Mouse (Mus musculus): Measurements from ENCODE around the gene Mgst3.

Mgst3 gene

DNA sequence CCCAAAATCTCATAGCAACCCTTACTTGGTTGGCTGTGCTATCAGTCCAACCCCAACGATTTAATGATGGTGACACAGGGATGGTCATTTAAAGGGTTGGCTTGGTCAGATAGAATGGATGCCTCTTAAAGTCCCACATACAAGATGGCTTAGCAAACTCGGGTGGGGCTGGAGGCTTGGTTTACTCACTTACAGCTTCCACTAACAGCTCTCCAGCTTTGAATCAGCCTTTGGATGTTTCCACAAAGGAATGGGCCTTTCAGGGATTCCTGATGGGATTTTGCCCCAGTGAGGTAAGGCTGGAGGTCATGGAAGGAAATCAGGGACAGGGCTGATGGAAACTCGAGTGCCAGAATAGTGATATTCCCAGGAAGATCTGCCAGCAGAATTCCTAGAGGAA, 5.8 kb downstream of the Mgst3 start:
- no peak for DNase-seq (ENCODE audit: low spot score)

DNA sequence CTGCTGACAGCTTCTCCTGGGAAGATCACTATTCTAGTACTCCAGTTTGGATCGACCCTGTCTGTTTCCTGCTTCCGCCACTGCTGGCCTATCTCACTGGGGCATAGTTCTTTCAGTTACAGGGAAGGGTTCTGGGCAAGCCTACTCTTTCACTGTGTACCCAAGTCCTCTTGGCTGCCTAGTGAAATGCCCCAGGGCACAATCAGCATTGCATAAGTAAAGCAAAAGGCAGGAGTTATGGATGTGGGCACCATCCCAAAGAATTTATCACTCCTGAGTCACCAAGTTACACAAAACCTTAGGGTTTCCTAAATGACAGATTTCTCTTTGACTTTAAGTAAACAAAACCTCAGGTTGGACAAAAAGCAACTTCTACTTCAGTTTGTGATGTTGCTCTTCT, 6.3 kb downstream of the Mgst3 start:
- no peak for DNase-seq (ENCODE audit: low spot score)

DNA sequence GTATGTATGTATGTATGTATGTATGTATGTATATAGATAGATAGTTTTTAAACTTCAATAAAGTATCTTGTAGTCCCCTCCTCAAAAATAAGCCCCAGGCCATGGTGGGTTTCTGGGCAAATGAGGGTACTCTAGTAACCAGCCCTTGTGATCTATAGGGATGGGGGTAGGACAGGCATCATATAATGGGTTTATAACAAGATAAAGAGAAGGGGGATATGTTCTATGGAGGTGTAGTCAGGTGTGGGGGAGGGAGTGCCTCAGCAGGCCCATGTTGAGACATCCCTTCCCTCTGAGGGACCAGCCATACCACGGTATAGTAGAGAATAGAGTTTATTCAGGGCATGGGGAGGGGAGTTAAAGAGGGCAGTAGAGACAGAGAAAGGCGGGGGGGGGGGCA, 7.2 kb downstream of the Mgst3 start:
- DNase-seq (ENCODE audit: low spot score): no peak

DNA sequence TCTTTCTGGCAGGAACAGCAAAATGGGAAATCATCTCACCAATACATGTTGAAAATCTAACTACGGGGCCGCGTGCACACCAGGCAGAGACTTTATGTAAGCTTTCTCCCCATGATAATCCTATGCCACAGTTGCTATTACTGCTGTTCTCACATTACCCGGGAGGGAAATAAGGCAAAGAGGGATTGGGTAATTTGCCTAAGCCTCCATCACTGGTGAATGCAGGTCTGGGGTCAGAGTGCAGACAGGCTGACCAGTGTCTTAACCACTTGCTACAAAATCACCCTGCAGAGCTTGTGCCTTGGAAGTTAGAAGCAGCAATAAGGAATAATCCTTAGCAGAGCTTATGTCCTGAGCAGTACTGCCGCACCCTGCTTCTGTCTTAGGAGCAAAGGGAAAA, 8.0 kb downstream of the Mgst3 start:
- no peak for DNase-seq (ENCODE audit: low spot score)

DNA sequence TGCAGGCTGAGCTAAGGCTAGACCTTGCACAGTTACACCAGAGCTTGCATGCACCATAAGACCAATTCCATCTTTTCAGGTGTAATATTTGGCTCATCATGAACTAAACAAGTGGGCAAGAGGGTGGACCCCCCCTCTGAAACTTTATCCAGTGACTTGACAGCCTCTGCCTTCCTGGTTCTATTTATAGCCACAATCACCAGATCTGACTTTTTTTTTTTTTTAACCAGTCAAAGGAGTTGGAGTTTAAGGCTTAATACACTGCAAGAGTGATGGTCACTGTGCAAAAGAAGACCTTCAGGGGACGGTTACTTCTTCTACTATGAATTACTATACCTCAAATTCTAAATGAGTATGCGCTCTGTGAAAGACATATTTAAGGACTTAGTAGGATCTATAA, 8.4 kb downstream of the Mgst3 start:
- no peak for DNase-seq (ENCODE audit: low spot score)

DNA sequence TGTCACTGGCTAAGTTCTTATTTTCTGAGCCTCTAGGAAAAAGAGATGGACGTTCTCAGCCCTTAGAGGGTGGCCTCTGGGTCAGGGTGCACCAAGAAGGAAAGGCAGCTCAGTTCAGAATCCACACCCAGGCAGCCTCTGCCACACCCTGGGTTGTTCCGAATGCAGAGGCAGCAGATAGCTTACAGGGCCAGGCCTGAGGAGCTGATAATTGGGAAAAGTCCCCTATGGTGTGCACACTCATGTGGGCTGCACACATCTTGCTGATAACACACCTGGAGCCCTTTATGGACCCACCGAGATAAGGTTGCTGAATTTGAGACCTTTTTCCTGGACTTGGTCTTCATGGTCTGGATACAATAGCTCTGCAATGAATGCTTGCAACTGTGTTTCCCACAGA, 9.5 kb downstream of the Mgst3 start:
- DNase-seq (ENCODE audit: low spot score): no peak

DNA sequence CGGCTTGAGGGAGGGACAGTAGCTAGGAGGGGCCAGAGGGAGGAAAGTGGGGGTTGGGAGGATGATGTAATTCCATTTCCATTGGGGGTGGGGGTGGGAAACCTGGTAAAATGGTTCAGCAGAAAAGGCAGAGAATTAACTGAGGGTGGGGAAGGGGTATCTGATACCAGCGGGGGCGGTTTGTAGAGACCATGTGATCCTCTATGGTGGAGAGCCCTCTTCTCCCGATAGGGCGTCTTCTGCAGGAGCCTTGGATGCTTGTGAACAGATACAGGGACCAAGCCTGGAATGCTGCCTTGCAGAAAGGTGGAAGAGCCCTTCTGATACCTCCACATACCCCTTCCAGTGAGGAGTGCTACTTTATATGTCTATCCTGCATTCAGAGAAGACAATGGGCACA, 10.5 kb downstream of the Mgst3 start:
- DNase-seq (ENCODE audit: low spot score): no peak

DNA sequence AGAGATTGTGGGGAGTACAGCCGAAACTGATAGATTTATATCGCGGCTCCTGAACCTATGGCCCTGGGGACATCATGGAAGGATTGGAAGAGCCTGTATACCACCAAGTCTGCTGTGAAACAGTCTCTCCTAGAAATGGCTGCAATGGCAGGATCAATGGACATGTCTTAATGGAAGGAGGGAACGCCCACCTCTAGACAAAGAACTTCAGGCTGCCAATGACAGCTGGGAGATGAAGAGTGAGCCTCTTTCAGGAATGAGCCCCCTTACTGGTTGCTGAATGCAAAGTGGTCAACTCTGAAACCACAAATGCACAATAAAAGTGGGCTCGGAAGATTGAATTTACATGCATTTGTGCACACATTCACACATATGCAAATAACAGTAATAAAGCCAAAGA, 10.9 kb downstream of the Mgst3 start:
- DNase-seq (ENCODE audit: low spot score): no peak

DNA sequence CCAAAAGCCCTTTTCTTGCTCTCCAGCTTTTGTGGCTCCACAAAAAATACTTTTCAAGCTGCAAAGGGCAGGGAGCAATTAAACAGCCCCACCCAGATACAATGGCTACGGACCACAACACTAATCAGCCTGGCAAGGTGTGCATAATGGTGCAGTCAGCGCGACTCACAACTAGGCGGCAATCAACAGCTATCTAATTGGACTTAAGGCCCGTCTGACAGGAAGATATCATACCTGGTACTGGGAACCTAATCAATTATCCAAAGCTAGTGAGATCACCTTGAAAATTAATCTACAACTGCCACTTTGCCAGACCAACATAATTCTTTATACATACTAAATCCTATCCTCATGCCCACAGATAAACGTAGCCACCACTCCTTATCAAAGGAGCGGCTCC, 11.3 kb downstream of the Mgst3 start:
- no peak for DNase-seq (ENCODE audit: low spot score)

DNA sequence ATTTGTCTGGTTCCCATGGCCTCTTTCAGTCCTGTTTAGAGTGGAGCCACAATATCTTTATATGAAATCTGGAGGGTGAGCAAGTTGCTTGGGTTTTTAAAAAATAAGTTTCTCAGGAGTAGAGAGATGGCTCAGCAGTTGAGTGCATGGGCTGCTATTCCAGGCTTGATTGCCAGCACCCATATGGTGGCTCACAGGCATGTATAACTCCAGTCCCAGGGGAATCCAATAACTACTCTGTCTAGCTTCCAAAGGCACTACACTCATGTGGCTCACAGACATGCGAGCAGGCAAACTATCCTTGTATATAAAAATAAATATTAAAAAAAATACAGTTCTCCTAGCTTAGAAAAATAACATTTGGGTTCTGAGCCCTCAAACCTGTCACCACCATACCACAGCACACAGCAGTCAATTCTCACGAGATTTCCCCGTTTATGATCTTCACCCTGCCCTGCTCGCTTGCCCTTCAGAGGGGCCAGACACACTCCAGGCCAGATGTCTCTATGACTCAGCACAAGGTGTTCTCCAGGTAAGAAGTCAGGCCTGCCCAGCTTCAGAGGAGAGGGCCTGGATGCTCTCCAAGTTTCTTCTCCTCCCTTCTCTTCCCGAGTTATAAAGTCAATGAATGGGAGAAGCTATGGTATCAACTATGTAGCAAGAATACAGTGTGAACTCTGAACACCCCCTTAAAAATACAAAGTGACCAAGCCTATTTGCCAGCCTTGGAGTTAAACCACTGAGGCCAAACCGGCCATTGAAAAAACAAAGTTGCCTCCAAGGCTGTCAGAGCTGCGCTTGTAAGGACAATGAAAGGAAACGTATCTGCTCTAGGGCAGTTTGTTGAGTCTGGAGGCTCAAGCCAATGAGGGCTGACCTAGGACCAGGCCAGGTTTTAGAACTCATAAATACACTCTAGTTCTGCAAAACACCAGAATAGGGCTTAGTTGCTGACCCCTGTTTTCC, 12.3 kb downstream of the Mgst3 start:
- DNase-seq (ENCODE audit: low spot score): no peak

DNA sequence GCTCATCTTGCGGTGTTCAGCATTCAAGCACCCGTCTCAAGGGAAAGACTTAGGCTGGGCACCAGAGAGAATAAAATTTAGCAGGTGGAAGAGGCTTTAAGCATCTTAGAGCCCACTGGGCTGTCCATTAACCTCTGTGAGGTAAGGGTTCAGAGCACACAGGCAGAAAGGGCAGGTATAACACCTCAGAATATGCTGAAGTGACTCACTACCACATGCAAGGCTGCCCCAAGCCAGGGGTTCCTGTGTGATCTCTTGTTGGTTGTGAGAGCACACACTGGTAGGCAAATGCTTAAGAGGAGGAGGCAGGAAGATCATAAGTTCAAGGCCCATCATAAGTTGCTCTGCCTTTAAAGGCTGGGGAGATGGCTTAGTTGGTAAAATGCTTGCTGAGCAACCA, 13.4 kb downstream of the Mgst3 start:
- no peak for DNase-seq (ENCODE audit: low spot score)

DNA sequence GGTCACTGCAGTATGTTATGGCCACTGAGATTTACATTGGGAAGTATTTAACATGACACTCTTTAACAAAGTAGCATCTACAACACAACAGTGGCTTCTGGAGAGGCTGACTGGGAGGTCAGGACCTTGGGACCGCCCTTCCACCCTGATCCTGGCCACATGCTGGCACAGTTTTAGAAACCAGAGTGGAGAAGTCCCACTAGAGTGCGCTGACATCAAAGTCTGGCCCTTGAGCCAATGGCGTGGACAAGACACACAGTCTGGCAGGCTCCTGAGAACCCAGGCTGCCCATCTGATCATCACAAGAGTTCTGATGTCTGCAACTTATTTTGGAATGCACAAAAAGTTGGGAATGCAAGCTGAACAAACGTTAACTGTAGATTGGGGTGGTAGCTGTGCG, 13.9 kb downstream of the Mgst3 start:
- no peak for DNase-seq (ENCODE audit: low spot score)

DNA sequence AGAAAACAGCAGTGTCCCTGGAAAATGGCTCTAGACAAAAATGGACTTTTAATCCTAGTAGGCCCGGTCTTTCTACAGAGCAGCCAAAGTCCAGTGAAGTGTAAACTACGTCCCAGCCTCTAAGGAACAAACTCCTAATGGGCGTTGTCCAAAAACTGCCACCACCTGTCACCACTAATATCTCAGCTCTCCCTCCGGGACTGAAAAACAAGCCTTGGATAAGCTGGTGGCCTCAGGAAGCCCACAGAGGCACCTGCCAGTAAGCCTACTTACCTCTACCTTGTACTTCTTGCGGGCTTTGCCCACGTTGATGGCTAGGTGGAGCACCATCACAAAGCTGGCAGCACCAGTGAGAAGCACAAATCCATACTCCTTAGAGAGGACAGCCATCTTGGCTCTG, 15.6 kb downstream of the Mgst3 start:
- no peak for DNase-seq (ENCODE audit: low spot score)

DNA sequence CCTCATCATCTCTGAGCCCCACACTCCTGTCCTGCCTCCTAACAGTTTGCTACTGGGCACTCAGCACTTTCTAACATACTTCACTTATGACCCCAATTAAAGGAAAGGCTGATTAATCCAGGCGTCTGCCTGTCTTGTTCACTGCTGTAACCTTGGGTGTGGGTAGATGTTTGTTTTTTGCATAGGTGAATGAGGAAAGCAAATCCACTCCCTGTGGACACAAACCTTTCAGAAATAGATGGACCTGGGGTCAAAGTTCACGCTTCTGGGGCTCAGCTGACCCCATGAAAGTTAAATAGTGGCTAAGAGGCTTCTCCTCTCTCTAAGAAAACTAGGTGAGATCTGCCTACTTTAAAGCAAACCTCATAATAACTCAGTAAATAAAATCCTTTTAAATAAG, 18.7 kb downstream of the Mgst3 start:
- no peak for DNase-seq (ENCODE audit: low spot score)

DNA sequence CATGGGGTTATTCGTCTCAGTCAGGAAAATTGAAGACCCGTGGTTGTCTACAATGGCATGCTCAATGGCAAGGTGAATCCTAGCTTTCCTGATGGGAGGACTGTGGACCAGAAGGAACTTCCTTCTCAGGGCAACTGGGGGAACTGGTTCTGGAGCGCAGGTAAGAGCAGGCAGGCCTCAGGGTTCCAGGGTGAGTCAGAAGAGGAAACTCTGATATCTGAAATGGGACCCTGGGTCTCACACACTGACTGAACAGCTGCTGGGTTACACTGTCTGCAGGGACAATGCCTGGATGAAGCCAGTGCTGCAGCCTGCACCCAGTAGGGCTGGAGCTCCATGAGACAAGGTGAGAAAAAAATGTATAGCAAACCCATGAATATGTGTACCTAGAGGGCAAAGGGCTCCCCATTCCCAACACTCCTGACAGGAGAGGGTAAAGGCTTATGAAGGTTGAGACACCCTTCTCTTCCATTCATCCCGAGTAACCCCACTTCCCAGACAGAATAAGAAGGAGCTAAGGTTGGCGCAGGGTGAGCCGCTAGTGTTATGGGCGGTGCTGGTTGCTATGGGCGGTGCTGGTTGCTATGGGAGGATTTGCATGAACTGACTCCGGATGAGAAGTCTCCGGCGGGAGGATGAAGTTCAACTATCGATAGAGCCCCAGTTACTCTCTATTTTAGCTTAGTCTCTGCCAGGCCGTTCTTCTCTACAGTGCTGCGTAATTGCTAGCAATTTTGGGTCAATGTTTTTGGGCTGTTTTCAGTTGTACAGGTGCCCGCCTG, 19.4 kb downstream of the Mgst3 start:
- no peak for DNase-seq (ENCODE audit: low spot score)

DNA sequence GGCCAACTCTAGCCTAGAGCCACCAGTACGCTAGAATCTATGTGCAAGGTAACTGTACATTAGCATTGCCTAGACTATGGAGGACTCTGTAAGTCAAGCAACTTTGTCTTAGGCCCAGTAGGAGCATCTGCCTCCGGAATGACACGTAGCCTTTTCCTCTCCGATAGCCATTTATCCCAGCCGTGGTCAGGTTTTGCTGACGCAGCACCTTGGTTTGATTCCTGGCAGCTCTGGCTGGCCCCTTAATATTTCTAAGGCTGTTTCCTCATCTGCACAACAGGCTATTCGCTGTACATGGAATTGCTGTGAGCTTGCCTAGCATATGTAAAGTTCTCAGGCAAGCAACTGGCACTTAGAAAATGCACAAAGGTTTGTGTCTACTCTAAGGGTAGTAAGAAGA, 20.9 kb downstream of the Mgst3 start:
- no peak for DNase-seq (ENCODE audit: low spot score)

DNA sequence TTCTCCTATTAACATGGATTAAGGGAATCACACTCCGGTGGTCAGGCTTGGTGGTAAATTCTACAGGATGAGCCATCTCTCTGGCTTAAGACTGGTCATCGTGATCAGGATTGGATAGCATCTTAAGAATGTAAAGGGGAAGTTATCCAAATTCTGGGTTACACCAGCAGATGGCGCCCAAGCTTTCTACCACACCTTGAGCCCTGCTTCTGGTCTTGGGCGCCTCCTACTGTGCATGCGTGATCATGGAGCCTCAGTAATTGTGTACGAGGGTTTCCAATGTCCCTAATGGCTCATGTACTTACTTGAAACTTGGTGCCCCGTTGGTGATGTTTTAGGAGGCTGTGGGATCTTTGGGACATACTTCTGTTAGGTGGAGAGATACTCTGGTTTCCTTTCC, 23.7 kb downstream of the Mgst3 start:
- peak; percentile 69 for DNase-seq (ENCODE audit: low spot score)

DNA sequence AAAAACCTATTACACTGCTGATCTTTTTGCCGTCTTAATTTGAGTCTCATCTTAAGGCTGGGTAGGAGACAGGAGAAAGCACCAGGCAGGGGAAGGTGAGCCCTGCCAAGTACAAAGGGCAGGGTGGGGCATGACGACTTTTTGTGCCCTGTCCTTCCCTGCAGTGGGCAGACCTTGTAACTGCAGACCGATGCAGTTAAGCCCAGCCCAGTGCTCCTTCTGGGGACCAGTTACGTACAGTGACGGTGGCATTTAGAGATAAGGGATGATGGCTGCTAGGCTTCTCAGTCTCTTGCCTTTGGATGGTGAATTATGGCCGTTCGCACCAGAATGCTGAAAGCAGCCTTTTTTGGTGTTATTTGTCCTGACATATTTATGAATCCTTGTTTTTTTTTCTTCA, 25.1 kb downstream of the Mgst3 start:
- DNase-seq (ENCODE audit: low spot score): no peak

DNA sequence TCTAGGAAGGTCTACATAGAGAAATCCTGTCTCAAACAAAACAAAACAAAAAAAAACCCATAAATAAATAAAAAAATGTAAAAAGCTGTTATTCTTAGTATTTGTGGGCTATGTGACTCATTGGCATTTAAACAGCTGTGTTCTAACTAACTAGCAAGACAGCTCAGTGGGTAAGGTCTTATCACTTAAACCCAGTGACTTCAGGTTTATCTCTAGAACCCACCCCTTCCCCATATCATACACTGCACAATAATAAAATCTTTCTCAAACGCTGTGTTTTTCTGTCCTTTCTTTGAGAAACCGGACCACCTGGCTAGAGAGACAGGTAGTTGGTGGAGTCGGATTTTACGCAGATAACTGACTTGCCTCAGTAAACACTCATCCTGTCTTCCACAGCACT, 25.6 kb downstream of the Mgst3 start:
- DNase-seq (ENCODE audit: low spot score): no peak

DNA sequence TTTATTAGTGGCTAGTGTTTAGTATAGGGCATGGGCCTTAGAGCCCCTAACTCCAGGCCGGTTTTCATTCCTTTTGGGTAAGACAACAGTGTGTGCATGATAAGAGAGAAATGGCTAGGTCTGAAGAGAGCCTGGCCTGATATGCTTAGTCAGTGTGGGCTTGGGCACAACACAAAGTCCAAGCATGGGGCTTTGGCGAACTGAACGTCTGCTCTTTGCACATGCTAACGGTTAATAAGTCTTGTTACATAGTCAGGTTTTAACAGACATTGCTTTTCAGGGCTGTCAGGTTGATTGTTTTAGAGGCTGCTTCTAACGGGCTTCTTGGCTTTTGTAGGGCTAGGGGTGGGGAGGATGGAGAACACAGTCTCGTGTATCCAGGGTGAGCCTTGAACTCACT, 27.0 kb downstream of the Mgst3 start:
- no peak for DNase-seq (ENCODE audit: low spot score)

DNA sequence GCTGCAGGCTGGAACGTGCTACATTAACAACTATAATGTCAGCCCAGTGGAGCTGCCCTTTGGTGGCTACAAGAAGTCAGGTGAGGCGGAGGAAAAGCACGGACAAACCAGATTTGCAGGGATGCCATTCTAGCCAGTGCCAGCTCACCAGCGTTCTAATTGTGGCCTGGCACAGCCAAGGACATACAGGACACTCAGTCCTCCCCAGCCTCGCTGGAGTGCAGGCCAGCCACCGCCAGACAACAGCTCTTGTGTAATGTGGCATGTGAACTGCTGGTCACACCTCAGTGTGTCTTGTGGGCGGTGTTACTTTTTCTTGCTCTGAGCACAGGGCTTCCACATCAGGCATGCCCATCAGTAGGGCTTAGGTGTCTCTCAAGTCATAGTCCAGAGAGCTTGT, 27.8 kb downstream of the Mgst3 start:
- DNase-seq (ENCODE audit: low spot score): no peak

DNA sequence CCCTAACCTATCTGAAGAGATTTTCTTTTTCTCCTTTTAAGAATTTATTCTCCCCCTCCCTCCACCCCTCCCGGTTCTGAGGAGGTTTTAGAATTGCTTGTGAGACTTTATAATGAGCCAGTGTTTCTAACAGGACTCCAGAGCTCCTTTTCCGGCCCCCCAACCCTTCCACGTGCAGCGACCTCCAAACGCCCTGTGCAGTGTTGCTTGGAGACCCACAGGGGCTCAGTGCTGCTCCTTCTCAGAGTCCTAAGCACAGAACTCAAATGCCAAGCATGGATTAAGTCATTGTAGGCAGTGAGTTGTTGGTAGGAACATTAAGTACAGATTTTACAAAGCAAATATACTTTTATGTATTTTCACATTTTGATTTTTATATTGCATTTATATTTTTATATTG, 30.3 kb downstream of the Mgst3 start:
- DNase-seq (ENCODE audit: low spot score): no peak

DNA sequence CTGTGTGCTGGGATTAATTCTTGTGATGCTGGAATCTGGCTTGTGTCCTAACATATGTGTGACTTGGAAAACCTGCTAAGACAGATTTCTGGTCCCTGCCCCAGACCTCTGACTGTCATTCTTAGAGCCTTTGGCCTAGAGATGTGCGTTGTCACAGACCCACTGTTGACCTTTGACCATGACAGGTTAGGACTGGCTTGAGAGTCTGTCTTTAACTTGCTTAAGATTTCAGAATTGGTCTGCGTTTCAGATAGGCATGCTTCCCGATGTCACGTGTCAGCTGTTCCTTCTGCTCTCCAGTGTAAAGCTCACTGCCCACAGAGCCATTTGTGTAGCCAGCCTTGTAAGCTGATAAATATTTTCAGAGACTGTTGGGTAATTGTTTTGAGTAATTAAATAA, 30.8 kb downstream of the Mgst3 start:
- no peak for DNase-seq (ENCODE audit: low spot score)

DNA sequence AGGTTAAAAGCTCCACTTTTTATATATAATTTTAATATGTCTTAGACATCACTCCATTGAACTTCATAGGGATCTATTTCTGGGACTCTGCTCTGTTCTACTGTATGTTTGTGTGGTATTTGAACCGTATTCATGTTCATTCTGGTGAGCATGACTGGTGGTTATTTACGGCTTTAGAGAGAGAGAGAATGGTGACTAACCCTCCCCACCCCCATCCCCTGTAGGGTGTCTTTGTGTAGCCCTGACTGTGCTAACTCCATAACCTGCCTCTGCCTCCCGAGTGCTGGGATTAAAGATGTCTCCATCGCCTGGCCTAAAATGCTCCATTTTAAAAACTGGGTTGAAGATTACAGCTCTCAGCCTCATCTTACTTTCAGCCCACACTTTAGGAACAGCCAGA, 33.4 kb downstream of the Mgst3 start:
- DNase-seq (ENCODE audit: low spot score): no peak
